Mouse (Mus musculus) bone marrow, adult 2 months (tissue): Measurements from ENCODE around the gene Gcnt4. TPM values are rescaled to one million over a fixed set of nuclear protein-coding genes. Genes with fewer than 3 reads are reported as not detected.
A peak's percentile ranks its signal among the peaks of the same experiment; 100 is the strongest.

Experiments
- H3K27ac ChIP-seq: fragments of 200-500 bp; 2 replicates; pipeline ENCODE4 v1.5.1; 2012; ENCODE audit warnings: low read depth, mild to moderate bottlenecking, control low read depth, inconsistent platforms, low read length; ENCODE audit not compliant: control insufficient read depth, poor library complexity, insufficient read depth
- H3K4me1 ChIP-seq: fragments of 200-500 bp; 2 replicates; pipeline ENCODE4 v1.6.1; 2011; ENCODE audit warnings: low read length; ENCODE audit not compliant: control insufficient read depth, insufficient read depth
- H3K4me3 ChIP-seq: fragments of 200-500 bp; replicated peaks from 2 replicates; pipeline ENCODE3; 2011; ENCODE audit warnings: mild to moderate bottlenecking, low read depth, low read length, control low read depth; ENCODE audit not compliant: control insufficient read depth
- CTCF ChIP-seq: fragments of 200-500 bp; IDR thresholded peaks from 2 replicates; pipeline ENCODE4 v1.5.1; 2011; ENCODE audit warnings: low read length, control low read depth; ENCODE audit not compliant: control insufficient read depth, insufficient read depth
- POLR2A ChIP-seq: fragments of 200-500 bp; IDR thresholded peaks from 2 replicates; pipeline ENCODE4 v1.6.1; 2011; ENCODE audit warnings: low read depth, mild to moderate bottlenecking, control low read depth, low read length, borderline replicate concordance; ENCODE audit not compliant: control insufficient read depth
- WGBS: fragments of 180-500 bp; shearing (Covaris S2); methylation state at CpG from one replicate; pipeline ENCODE4 v1.1.7; 2018; 5-methylcytosine and 5-hydroxymethylcytosine counted together
- polyA plus RNA-seq: library from polyadenylated mRNA; stranded (reverse); fragments of >200 nt; gene quantifications from 2 replicates; pipeline ENCODE4 v1.2.4, GENCODE M21; 2011; ENCODE audit warnings: low replicate concordance; ENCODE audit not compliant: missing spikeins, insufficient read depth, insufficient read length

The Gcnt4 gene
- polyA plus RNA-seq, 1 experiment, result 0.30 TPM

- no peak overlapping the region; the same call in 1 of the 2 replicates for H3K27ac ChIP-seq
- WGBS, result 3% methylated on average over 53 of the region's 53 CpGs
- no peak for TF ChIP-seq POLR2A
- no peak for TF ChIP-seq CTCF
- H3K4me3 ChIP-seq, result peak overlapping the region; percentile 48
- no peaks in the 10 kb centered on the region for H3K4me1 ChIP-seq
Observed at GRCm38 (mm10) chr13:96924985-96925745, 676 bp downstream of the Gcnt4 start.

- no peak for TF ChIP-seq POLR2A
- TF ChIP-seq CTCF, result no peak
- Histone ChIP-seq H3K4me3 (no peak overlapping the region), H3K4me1 (no peaks in the 10 kb centered on the region), H3K27ac (no peak overlapping the region)
- WGBS, result 80% methylated on average over 10 of the region's 10 CpGs
Observed at GRCm38 (mm10) chr13:96925991-96926725, 1.7 kb downstream of the Gcnt4 start.

GRCm38 (mm10) chr13:96927781-96928180, 3.3 kb downstream of the Gcnt4 start:
- Histone ChIP-seq H3K27ac (no peak overlapping the region), H3K4me1 (no peaks in the 10 kb centered on the region), H3K4me3 (no peak overlapping the region)
- TF ChIP-seq CTCF (no peak), POLR2A (no peak)
- WGBS, result 93% methylated on average over 1 of the region's 1 CpGs

- TF ChIP-seq POLR2A (no peak), CTCF (no peak)
- 51% methylated on average over 8 of the region's 8 CpGs for WGBS
- Histone ChIP-seq H3K4me3 (no peak overlapping the region), H3K4me1 (no peaks in the 10 kb centered on the region), H3K27ac (no peak overlapping the region)
Observed at GRCm38 (mm10) chr13:96928432-96929039, 4.0 kb downstream of the Gcnt4 start.

- no peak for TF ChIP-seq POLR2A
- no peak for TF ChIP-seq CTCF
- no peak overlapping the region for H3K4me3 ChIP-seq
- H3K4me1 ChIP-seq, result no peaks in the 10 kb centered on the region
- 76% methylated on average over 5 of the region's 5 CpGs for WGBS
- no peak overlapping the region for H3K27ac ChIP-seq
Observed at GRCm38 (mm10) chr13:96932745-96933144, 8.3 kb downstream of the Gcnt4 start.

- H3K27ac ChIP-seq, result no peak overlapping the region
- no peak for TF ChIP-seq POLR2A
- TF ChIP-seq CTCF, result no peak
- no peak overlapping the region for H3K4me3 ChIP-seq
- WGBS, result 53% methylated on average over 8 of the region's 8 CpGs
- no peaks in the 10 kb centered on the region for H3K4me1 ChIP-seq
Observed at GRCm38 (mm10) chr13:96933367-96933766, 8.9 kb downstream of the Gcnt4 start.

GRCm38 (mm10) chr13:96936173-96936777, 11.8 kb downstream of the Gcnt4 start:
- Histone ChIP-seq H3K4me1 (no peaks in the 10 kb centered on the region), H3K27ac (no peak overlapping the region), H3K4me3 (no peak overlapping the region)
- WGBS, result 40% methylated on average over 6 of the region's 6 CpGs
- TF ChIP-seq CTCF, result no peak
- TF ChIP-seq POLR2A, result no peak
